Mouse (Mus musculus) bone marrow macrophage, adult 2 months (primary cell): Measurements from ENCODE around the gene Pde4a.

Source experiments
- CTCF ChIP-seq: IDR thresholded peaks from 2 replicates; pipeline ENCODE4 v1.5.1; 2012; ENCODE audit warnings: low read depth, mild to moderate bottlenecking, low read length, moderate library complexity
- POLR2A ChIP-seq: IDR thresholded peaks from 2 replicates; pipeline ENCODE4 v1.6.1; 2012; ENCODE audit warnings: mild to moderate bottlenecking, low read depth, low read length, borderline replicate concordance

- TF ChIP-seq CTCF (no peak), POLR2A (no peak)
These were observed 68.3 kb downstream of the Pde4a start for GRCm38 (mm10) chr9:21233805-21234204.
